Comparison of ENCODE assay signal across 14 mouse cellular contexts in the genomic region with DNA sequence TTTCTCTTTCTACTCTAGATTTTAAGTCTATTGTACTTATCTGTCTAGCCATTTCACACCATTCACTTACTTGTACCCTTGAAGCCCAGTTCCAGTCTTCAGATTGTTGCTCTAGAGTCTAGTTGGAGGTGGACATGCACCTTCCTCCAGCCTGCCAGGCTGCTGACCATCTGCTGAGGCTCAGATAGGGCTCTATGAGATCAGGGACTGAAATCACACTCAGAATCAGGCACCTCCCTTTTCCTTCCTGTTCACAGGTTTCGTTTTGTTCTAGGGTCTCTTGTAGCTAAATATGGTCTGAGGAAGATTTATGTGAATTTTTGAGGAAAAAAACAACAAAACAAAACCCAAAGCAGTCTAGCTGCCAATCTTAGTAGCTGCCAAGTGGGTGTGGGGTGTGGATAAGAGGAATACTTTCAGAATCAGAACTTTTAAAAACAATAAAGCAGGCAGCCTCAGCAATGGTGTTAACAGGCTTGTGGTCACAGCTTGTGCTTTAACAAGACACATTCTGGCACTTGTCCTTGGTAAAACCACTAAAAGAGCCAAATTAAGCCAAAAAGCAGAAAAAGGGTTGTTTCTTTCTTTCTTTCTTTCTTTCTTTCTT.
DNase-seq lines count a peak whose midpoint lies in the region; ATAC-seq lines count a peak whose summit lies in the region.
"Had no signal": no experiment of that assay in that cellular context is flagged by ENCODE, and none has a peak within 500 bp of the region (broad histone marks: within the 10 kb centered on the region; RNA-seq: fewer than 3 reads in every experiment).

No protein-coding gene starts in this region.

- ATAC-seq in heart, embryonic 11.5 days (replicated peaks; ENCODE audit: insufficient number of reproducible peaks, low FRiP score, low TSS enrichment) = no peak
- ATAC-seq in common myeloid progenitor, adult 5-6 weeks (replicated peaks; ENCODE audit: low read depth, poor library complexity, severe bottlenecking) = peak; percentile 94
- 0 out of 2 replicates have a peak, but pooled peaks have one; percentile 22 for ATAC-seq in monocyte, adult 5-6 weeks (replicated peaks; ENCODE audit: insufficient number of reproducible peaks, low FRiP score, low TSS enrichment, poor library complexity, severe bottlenecking)
- ATAC-seq: midbrain, embryonic 13.5 days had no signal

- no peak overlapping the region for H3K27ac ChIP-seq in heart, embryonic 11.5 days (ENCODE audit: low read depth, low read length)
- H3K27ac ChIP-seq: heart, embryonic 15.5 days; limb, embryonic 12.5 days; midbrain, embryonic 13.5 days had no signal

- no peak overlapping the region for H3K9ac ChIP-seq in heart, embryonic 11.5 days (ENCODE audit: low read depth, low read length)
- H3K9ac ChIP-seq: heart, embryonic 15.5 days; limb, embryonic 12.5 days; midbrain, embryonic 13.5 days had no signal

- DNase-seq in heart, adult 11 months = peak; percentile 83
- DNase-seq in spleen, postnatal 36 days (ENCODE audit: low spot score in 2 of 2) = peak; percentile 34 to 44
- no peak for DNase-seq in spleen, adult 12 weeks (ENCODE audit: low spot score)
- no peak for DNase-seq in cerebellum, adult 9-10 months
- DNase-seq in embryo, embryonic 11 days = no peak
- DNase-seq: adrenal gland, postnatal 10 days; cerebellum, adult 11 months; right cerebral cortex, postnatal 14 days had no signal

- no peak overlapping the region for H3K4me3 ChIP-seq in heart, embryonic 11.5 days (ENCODE audit: low read depth, low read length)
- H3K4me3 ChIP-seq: heart, embryonic 15.5 days; limb, embryonic 12.5 days; midbrain, embryonic 13.5 days had no signal

- no peak overlapping the region for H3K4me2 ChIP-seq in heart, embryonic 11.5 days
- H3K4me2 ChIP-seq: heart, embryonic 15.5 days; limb, embryonic 12.5 days; midbrain, embryonic 13.5 days had no signal

- H3K36me3 ChIP-seq in heart, embryonic 11.5 days (ENCODE audit: control insufficient read depth, insufficient read depth, low read length) = no peaks in the 10 kb centered on the region
- H3K36me3 ChIP-seq: heart, embryonic 15.5 days; limb, embryonic 12.5 days; midbrain, embryonic 13.5 days had no signal

- WGBS in heart, embryonic 11.5 days (ENCODE audit: insufficient replicate concordance) = 36% methylated on average over 1 of the region's 1 CpGs

- H3K9me3 ChIP-seq in heart, embryonic 11.5 days (replicated peaks; ENCODE audit: control insufficient read depth, low read length) = no peaks in the 10 kb centered on the region
- H3K9me3 ChIP-seq: heart, embryonic 15.5 days; limb, embryonic 12.5 days; midbrain, embryonic 13.5 days had no signal

- H3K27me3 ChIP-seq in heart, embryonic 11.5 days (ENCODE audit: control insufficient read depth, insufficient read depth, low read length) = no peaks in the 10 kb centered on the region
- H3K27me3 ChIP-seq: heart, embryonic 15.5 days; limb, embryonic 12.5 days; midbrain, embryonic 13.5 days had no signal

- no peaks in the 10 kb centered on the region for H3K4me1 ChIP-seq in heart, embryonic 11.5 days (ENCODE audit: control insufficient read depth, insufficient read depth, low read length)
- H3K4me1 ChIP-seq: heart, embryonic 15.5 days; limb, embryonic 12.5 days; midbrain, embryonic 13.5 days had no signal

Comparison
In these comparisons a context has a peak if more than half of its experiments do, and no peak if none do; other contexts are left out.
1. DNase-seq: peak in heart, adult 11 months (single experiment) and spleen, postnatal 36 days (2 of 2); none in spleen, adult 12 weeks (single experiment), cerebellum, adult 9-10 months (single experiment) and embryo, embryonic 11 days (single experiment).